ENCODE assay signal across 24 mouse cellular contexts in genomic region chr16:45787650-45788049, GRCm38 (mm10).
"Had no signal": no experiment of that assay in that cellular context is flagged by ENCODE, and none has a peak within 500 bp of the region (broad histone marks: within the 10 kb centered on the region; RNA-seq: fewer than 3 reads in every experiment).

No protein-coding gene starts in this region.

- H3K4me1 ChIP-seq: heart, embryonic 13.5 days; heart, embryonic 15.5 days; hindbrain, embryonic 10.5 days; hindbrain, embryonic 13.5 days; hindbrain, embryonic 15.5 days; intestine, embryonic 15.5 days; limb, embryonic 10.5 days; limb, embryonic 12.5 days had no signal

- H3K4me2 ChIP-seq: heart, embryonic 11.5 days; heart, embryonic 13.5 days; heart, embryonic 15.5 days; hindbrain, embryonic 13.5 days; hindbrain, embryonic 15.5 days; intestine, embryonic 15.5 days; limb, embryonic 12.5 days had no signal

- DNase-seq: gastrocnemius, adult 2 months; gastrocnemius, postnatal 10 days; gastrocnemius, postnatal 25 days; heart, adult 2 months; heart, postnatal 4 days; kidney, adult 18-20 months; kidney, adult 8-10 months; kidney, postnatal 10 days; kidney, postnatal 25 days; kidney, postnatal 4 days; liver had no signal

- H3K27ac ChIP-seq: gastrocnemius, adult 2 months; heart, embryonic 13.5 days; heart, embryonic 15.5 days; hindbrain, embryonic 10.5 days; hindbrain, embryonic 13.5 days; hindbrain, embryonic 15.5 days; intestine, embryonic 15.5 days; layer of hippocampus, adult 2 months; left cerebral cortex, adult 2 months; limb, embryonic 10.5 days; limb, embryonic 12.5 days had no signal

- H3K4me3 ChIP-seq: gastrocnemius, adult 2 months; heart, adult 2 months; heart, embryonic 13.5 days; heart, embryonic 15.5 days; hindbrain, embryonic 10.5 days; hindbrain, embryonic 13.5 days; hindbrain, embryonic 15.5 days; intestine, embryonic 15.5 days; layer of hippocampus, adult 2 months; left cerebral cortex, adult 2 months; limb, embryonic 10.5 days; limb, embryonic 12.5 days had no signal

- H3K27me3 ChIP-seq: heart, embryonic 13.5 days; heart, embryonic 15.5 days; hindbrain, embryonic 13.5 days; hindbrain, embryonic 15.5 days; intestine, embryonic 15.5 days; limb, embryonic 12.5 days had no signal

- H3K9ac ChIP-seq: heart, embryonic 13.5 days; heart, embryonic 15.5 days; hindbrain, embryonic 13.5 days; hindbrain, embryonic 15.5 days; intestine, embryonic 15.5 days; limb, embryonic 12.5 days had no signal

- H3K36me3 ChIP-seq: hindbrain, embryonic 13.5 days; hindbrain, embryonic 15.5 days; intestine, embryonic 15.5 days had no signal

- ATAC-seq: forebrain, embryonic 16.5 days; intestine, embryonic 15.5 days; intestine, postnatal 0 days had no signal

- H3K9me3 ChIP-seq: heart, embryonic 13.5 days; heart, embryonic 15.5 days; hindbrain, embryonic 10.5 days; hindbrain, embryonic 13.5 days; hindbrain, embryonic 15.5 days; intestine, embryonic 15.5 days; limb, embryonic 10.5 days; limb, embryonic 12.5 days had no signal
